Mouse (Mus musculus): ENCODE results near the gene Slc4a1. TPM values are rescaled to one million over a fixed set of nuclear protein-coding genes. Genes with fewer than 3 reads are reported as not detected.

Gene Slc4a1
- total and polyA plus RNA-seq, 2 experiments from 2014 or later = 0.27 to 1.1 TPM

DNA sequence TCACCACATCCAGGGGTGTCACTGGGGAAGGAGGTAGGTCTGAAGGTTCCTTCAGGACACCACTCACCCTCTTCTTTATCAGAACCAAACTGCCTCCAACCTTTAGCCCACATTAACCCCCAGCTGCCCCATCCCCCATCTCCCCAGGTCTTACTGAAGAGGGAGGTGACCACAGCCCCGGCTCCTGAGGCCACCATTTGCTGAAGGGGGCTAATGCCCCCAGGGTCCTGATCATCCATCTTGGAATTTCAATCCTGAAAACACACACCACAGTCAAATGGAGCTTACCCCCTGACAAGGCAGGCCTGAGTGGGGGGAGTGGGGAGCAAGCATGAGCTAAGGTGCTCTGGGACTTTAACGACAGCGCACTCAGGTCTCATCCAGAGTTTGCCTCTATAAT, 40.4 kb upstream of the Slc4a1 start:
- Histone ChIP-seq H3K36me3 (ENCODE audit: insufficient read depth, low read length) (peaks cover 34% of the 10 kb centered on the region), H3K4me1 (ENCODE audit: insufficient read depth, low read length) (peaks cover 9% of the 10 kb centered on the region; the same call in 1 of the 2 replicates), H3K27ac (ENCODE audit: low read depth, low read length) (no peak overlapping the region; the same call in 1 of the 2 replicates), H3K27me3 (ENCODE audit: insufficient read depth, low read length) (no peaks in the 10 kb centered on the region), H3K4me2 (ENCODE audit: low read depth, low read length, poor library complexity, severe bottlenecking) (peak overlapping the region; percentile 84), H3K9me3 (ENCODE audit: low read length) (no peaks in the 10 kb centered on the region), H3K4me3 (ENCODE audit: low read depth, low read length) (peak overlapping the region; percentile 83), H3K9ac (replicated peaks; ENCODE audit: low read length, poor library complexity, severe bottlenecking) (peak overlapping the region; percentile 84)
- TF ChIP-seq CTCF (IDR thresholded peaks at IDR 0.05) = no peak
- DNase-seq (ENCODE audit: low spot score) = no peak
- no peak for ATAC-seq (ENCODE audit: low FRiP score)
- 12% methylated on average over 3 of the region's 3 CpGs for WGBS

DNA sequence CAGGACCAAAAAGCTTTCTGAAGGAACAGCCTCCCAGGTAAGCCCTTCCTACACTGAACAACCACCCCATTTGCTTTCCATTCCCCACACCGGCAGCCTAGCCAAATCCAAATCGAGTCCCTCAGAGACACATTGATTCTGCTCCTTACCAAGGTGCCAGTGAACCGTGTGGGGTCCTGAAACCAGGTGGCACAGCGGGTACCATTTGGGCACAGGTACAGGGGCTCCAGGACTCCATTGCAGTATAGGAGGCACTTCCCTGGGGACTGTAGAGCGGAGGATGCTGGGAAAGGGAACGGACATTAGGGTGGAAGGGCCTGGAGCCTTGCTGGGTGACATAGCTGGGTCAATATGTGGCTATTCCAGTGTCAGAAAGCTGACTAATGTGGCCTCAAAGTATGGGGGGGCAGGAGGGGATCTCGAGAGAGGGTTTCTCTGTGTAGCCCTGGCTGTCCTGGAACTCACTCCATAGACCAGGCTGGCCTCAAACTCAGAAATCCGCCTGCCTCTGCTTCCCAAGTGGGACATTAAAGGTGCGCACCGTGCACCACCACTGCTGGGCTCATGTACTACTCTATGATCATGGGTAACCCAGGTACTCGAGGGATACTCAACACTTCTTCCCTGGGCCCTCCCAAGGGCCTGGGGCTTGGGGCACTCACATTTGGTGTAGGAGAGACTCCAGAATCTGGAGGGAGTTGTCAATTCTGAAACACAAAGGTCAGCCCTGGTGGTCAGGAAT, 39.7 kb upstream of the Slc4a1 start:
- H3K9ac ChIP-seq (replicated peaks; ENCODE audit: low read length, poor library complexity, severe bottlenecking) = peak overlapping the region; percentile 84
- no peak for TF ChIP-seq CTCF (IDR thresholded peaks at IDR 0.05)
- H3K9me3 ChIP-seq (ENCODE audit: low read length) = no peaks in the 10 kb centered on the region
- no peak overlapping the region for H3K27ac ChIP-seq (ENCODE audit: low read depth, low read length)
- peaks cover 9% of the 10 kb centered on the region; the same call in 1 of the 2 replicates for H3K4me1 ChIP-seq (ENCODE audit: insufficient read depth, low read length)
- H3K36me3 ChIP-seq (ENCODE audit: insufficient read depth, low read length) = peaks cover 34% of the 10 kb centered on the region
- peak overlapping the region; percentile 83; the same call in 1 of the 2 replicates for H3K4me3 ChIP-seq (ENCODE audit: low read depth, low read length)
- WGBS = 85% methylated on average over 11 of the region's 11 CpGs
- H3K27me3 ChIP-seq (ENCODE audit: insufficient read depth, low read length) = no peaks in the 10 kb centered on the region
- ATAC-seq (ENCODE audit: low FRiP score) = no peak
- H3K4me2 ChIP-seq (ENCODE audit: low read depth, low read length, poor library complexity, severe bottlenecking) = peak overlapping the region; percentile 84
- DNase-seq (ENCODE audit: low spot score) = no peak

DNA sequence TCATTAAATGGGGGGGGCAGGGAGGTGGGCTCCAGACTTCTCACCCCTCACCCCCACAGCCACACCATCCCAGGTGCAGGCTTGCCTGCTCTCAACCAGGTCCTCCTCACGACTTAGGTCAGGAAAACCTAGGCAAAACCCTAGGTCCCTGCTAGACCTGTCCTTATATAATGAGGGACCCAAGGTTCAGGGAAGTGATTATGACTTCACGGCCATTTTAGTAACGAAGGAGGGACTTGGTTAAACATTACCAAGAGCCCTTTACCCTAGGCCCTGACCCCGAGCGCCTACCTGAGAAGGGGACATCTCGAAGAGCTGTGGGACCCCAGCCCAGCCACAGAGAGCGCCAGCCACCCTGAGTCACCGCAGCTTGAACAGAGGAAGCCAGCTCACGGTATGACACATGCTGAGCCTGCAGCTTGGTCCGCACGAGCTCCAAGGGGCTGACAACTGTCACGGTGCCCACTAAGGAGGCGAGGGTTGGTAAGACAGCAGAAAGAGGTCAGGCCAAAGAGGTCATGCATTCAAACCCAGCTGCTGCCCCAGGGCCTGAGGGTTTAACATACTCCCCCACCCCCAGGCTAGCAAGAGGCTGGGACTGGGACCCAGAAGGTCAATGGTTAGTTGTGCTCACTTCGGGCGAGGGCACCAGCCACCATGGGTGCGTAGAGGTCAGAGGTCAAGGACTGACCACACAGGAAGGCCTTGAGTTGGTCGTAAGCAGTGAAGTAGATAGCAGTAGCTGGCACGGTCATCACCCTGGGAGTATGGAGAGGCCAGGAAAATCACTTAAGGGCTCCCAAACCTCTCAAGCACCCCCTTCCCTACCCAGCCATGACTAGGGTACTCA, 38.4 kb upstream of the Slc4a1 start:
- 89% methylated on average over 18 of the region's 18 CpGs for WGBS
- DNase-seq (ENCODE audit: low spot score) (no peak), ATAC-seq (ENCODE audit: low FRiP score) (no peak)
- Histone ChIP-seq H3K9me3 (ENCODE audit: low read length) (no peaks in the 10 kb centered on the region), H3K4me1 (ENCODE audit: insufficient read depth, low read length) (peaks cover 9% of the 10 kb centered on the region; the same call in 1 of the 2 replicates), H3K27me3 (ENCODE audit: insufficient read depth, low read length) (no peaks in the 10 kb centered on the region), H3K27ac (ENCODE audit: low read depth, low read length) (no peak overlapping the region), H3K9ac (replicated peaks; ENCODE audit: low read length, poor library complexity, severe bottlenecking) (peak overlapping the region; percentile 42; the same call in 1 of the 2 replicates), H3K4me3 (ENCODE audit: low read depth, low read length) (no peak overlapping the region), H3K4me2 (ENCODE audit: low read depth, low read length, poor library complexity, severe bottlenecking) (no peak overlapping the region), H3K36me3 (ENCODE audit: insufficient read depth, low read length) (peaks cover 46% of the 10 kb centered on the region)
- no peak for TF ChIP-seq CTCF (IDR thresholded peaks at IDR 0.05)

DNA sequence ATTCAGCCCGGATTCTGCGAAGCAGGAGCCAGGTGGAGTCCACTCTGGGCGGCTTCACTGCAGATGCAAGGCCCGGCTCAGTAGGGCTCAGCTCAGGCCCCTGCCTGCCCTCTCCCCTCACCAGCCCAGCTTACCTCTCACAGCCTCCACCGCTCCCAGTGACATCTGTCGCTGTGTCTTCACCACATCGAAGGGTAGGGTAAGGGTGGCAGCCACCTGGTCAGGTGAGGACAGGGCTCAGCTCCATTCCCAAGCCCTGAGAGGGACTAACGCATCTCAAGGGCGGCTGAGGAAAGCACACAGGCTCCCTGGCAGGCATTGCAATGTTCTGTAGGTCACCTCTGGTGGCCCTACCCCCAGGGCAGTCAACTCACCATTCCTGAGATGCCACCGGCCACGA, 37.7 kb upstream of the Slc4a1 start:
- WGBS = 94% methylated on average over 11 of the region's 11 CpGs
- Histone ChIP-seq H3K9me3 (ENCODE audit: low read length) (no peaks in the 10 kb centered on the region), H3K9ac (replicated peaks; ENCODE audit: low read length, poor library complexity, severe bottlenecking) (no peak overlapping the region), H3K27ac (ENCODE audit: low read depth, low read length) (no peak overlapping the region), H3K4me2 (ENCODE audit: low read depth, low read length, poor library complexity, severe bottlenecking) (no peak overlapping the region), H3K4me3 (ENCODE audit: low read depth, low read length) (no peak overlapping the region), H3K4me1 (ENCODE audit: insufficient read depth, low read length) (peaks cover 9% of the 10 kb centered on the region; the same call in 1 of the 2 replicates), H3K36me3 (ENCODE audit: insufficient read depth, low read length) (peaks cover 52% of the 10 kb centered on the region), H3K27me3 (ENCODE audit: insufficient read depth, low read length) (no peaks in the 10 kb centered on the region)
- no peak for TF ChIP-seq CTCF (IDR thresholded peaks at IDR 0.05)
- DNase-seq (ENCODE audit: low spot score) (no peak), ATAC-seq (ENCODE audit: low FRiP score) (no peak)

DNA sequence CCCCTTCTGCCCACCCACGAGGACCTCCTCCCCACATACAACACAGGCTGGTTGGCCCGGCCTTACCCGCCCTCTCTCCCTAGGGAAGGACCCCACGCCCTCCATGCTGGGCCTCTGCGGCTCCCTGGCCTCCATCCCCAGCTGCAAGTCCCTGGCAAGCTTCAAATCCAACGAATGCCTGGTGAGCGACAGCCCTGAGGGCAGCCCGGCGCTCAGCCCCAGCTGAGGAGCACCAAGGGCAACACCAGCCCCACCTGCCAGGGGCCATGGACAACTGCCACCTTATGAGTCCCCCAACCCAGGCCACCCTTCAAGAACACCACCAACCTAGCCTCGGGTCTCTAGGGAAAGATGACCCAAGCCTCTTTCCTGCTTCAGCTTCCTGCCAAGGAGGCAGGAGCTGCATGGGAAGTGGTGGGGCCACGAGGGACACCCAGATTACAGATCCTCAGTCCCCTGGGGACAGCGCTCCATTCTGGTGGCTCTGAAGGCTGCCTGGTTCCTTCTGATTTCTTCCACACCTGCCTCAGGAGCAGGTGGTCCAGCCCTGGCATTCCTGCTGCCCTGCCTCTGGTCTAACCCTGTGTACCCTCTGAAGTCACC, 36.0 kb upstream of the Slc4a1 start:
- Histone ChIP-seq H3K9ac (replicated peaks; ENCODE audit: low read length, poor library complexity, severe bottlenecking) (no peak overlapping the region), H3K27ac (ENCODE audit: low read depth, low read length) (no peak overlapping the region), H3K4me2 (ENCODE audit: low read depth, low read length, poor library complexity, severe bottlenecking) (no peak overlapping the region), H3K27me3 (ENCODE audit: insufficient read depth, low read length) (no peaks in the 10 kb centered on the region), H3K36me3 (ENCODE audit: insufficient read depth, low read length) (peaks cover 56% of the 10 kb centered on the region), H3K4me3 (ENCODE audit: low read depth, low read length) (no peak overlapping the region), H3K4me1 (ENCODE audit: insufficient read depth, low read length) (peaks cover 9% of the 10 kb centered on the region; the same call in 1 of the 2 replicates), H3K9me3 (ENCODE audit: low read length) (no peaks in the 10 kb centered on the region)
- TF ChIP-seq CTCF (IDR thresholded peaks at IDR 0.05) = no peak
- no peak for ATAC-seq (ENCODE audit: low FRiP score)
- no peak for DNase-seq (ENCODE audit: low spot score)
- WGBS = 54% methylated on average over 12 of the region's 12 CpGs
